Mouse (Mus musculus) MEL (cell line): ENCODE data around the gene Ptgdr.

ENCODE experiments used
- CTCF ChIP-seq, 3 experiments: IDR thresholded peaks in 2 of 3; conservative IDR thresholded peaks in 1 of 3; 2 replicates each; pipeline ENCODE4 v1.5.1; 2011 to 2012; ENCODE audit warnings: low read length in 3 of 3, low read depth in 2 of 3, mild to moderate bottlenecking in 2 of 3, improper control_type of control experiment in 1 of 3, inconsistent platforms in 1 of 3, mixed read lengths in 1 of 3, moderate library complexity in 1 of 3; ENCODE audit not compliant: control insufficient read depth in 1 of 3, insufficient read depth in 1 of 3, poor library complexity in 1 of 3, severe bottlenecking in 1 of 3
- EP300 ChIP-seq, 2 experiments: IDR thresholded peaks; 2 replicates each; pipeline ENCODE4 v1.6.1; 2011; ENCODE audit warnings: improper control_type of control experiment in 2 of 2, low read length in 2 of 2, low read depth in 1 of 2, mild to moderate bottlenecking in 1 of 2
- TCF12 ChIP-seq: IDR thresholded peaks from 2 replicates; pipeline ENCODE4 v1.6.1; 2014; ENCODE audit warnings: low read depth, mild to moderate bottlenecking, inconsistent platforms, low read length, improper control_type of control experiment, moderate library complexity
- ZMIZ1 ChIP-seq: IDR thresholded peaks from 2 replicates; pipeline ENCODE4 v1.6.1; 2012; ENCODE audit warnings: low read depth, mild to moderate bottlenecking, inconsistent platforms, low read length, improper control_type of control experiment, moderate library complexity

GRCm38 (mm10) chr14:44869686-44870085, 10.5 kb upstream of the Ptgdr start:
- TF ChIP-seq ZMIZ1 (no peak), TCF12 (no peak), CTCF (IDR thresholded peaks at IDR 0.05 in 2 of 3, conservative IDR thresholded peaks at IDR 0.05 in 1 of 3; ENCODE audit: control insufficient read depth in 1 of 3, insufficient read depth in 1 of 3, low read depth in 2 of 3, low read length in 3 of 3, poor library complexity in 1 of 3, severe bottlenecking in 1 of 3) (no peak), EP300 (IDR thresholded peaks at IDR 0.05; ENCODE audit: low read depth in 1 of 2, low read length in 2 of 2) (no peak)
